Mouse (Mus musculus): ENCODE measurements around the gene Rhobtb1.

DNA sequence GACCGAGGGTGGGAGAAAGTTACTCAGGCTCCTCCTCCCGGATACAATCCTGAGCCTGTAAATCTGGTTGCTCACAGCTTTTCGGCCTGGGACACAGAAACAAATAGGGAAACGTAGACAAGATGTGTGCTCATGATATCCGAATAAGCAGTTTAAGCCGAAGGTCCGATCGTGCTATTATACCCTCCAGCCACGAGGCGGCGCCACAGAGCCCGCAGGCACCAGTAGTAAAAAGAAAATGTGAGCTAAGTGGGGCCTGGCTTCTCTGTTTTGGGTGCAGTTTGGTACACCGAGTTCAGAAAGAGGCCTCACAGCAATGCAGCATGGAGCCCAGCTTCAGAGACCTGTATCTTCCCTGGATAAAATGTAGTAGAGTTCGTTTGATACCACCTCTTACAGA lies 155.0 kb downstream of the Rhobtb1 start:
- peak; percentile 76; the same call in 1 of the 2 replicates for TF ChIP-seq CTCF (IDR thresholded peaks at IDR 0.05; ENCODE audit: extremely low read depth, insufficient read depth, insufficient read length, insufficient replicate concordance)
- no peak for TF ChIP-seq POLR2A (IDR thresholded peaks at IDR 0.05; ENCODE audit: low read depth, low read length)
